Mouse (Mus musculus): Measurements from ENCODE around the gene Psg21. TPM values are rescaled to one million over a fixed set of nuclear protein-coding genes. Genes with fewer than 3 reads are reported as not detected.
"Not testable (repeated sequence)": the region's sequence is repeated elsewhere in the genome, so short reads cannot be mapped to it uniquely, and the experiment has no call there.

The Psg21 gene
- total RNA-seq (2021), result not detected

- not testable (repeated sequence) for DNase-seq
These were observed at the start of gene Psg21 for GRCm38 (mm10) chr7:18656625-18657024. Psg21 (minus strand) TSS chr7:18656725.

DNA sequence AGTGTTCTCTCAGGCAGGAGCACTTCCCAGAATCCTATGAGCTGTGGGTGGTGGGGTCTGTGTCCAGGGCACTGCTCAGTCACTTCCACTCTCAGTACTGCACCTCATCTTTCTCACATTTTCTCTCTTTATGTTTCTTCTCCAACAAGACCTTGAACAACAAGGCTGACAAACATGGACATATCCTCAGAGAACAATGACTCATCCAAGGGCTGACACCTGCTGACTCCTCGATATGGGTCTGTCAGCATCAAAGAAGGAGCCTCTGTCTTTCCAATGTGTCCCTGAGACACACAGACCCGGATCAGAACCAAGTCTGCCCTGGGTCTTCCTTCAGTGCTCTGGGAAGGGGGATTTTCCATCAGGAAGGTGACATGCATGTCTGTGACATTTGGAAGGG lies 29.6 kb upstream of the Psg21 start, which contains the start of gene Psg20:
Psg20 (minus strand) TSS at position 101 of the 400 bp plus-strand sequence.
- DNase-seq, result no peak

- no peak for DNase-seq
These were observed 29.1 kb upstream of the Psg21 start for GRCm38 (mm10) chr7:18685586-18685985.

GRCm38 (mm10) chr7:18679772-18680171 lies 23.2 kb upstream of the Psg21 start:
- peak; percentile 2 to 3 for DNase-seq

DNA sequence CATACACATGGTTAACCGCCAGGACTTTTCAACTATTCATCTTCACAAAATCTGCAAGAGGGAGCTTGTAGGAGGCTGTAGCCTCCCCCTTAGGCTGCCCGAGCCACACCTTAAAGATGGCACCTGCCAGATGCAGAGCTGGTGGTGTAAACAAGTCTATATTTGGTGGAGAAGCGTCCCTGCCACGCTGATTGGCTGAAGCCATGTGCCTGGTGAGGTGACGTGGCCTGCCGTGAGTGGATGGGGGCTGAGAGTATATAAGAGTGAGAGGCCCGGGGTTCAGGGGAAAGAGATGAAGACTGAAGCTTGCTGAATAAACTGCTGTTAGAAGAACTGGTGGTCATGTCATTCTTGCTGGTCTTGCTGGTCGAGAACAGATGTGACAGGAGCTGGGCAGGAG lies 29.6 kb downstream of the Psg21 start:
- DNase-seq, result not testable (repeated sequence)

DNA sequence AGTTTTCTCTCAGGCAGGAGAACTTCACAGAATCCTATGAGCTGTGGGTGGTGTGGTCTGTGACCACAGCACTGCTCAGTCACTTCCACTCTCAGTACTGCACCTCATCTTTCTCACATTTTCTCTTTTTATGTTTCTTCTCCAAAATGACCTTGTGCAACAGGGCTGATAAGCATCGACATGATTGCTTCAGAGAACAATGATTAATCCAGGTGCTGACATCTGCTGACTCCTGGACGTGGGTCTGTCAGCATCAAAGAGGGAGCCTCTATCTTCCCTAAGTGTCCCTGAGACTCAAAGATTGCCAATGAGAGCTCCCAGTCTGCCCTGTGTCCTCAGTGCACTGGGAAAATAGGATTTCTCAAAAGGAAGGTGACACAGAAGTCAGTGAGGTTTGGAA lies 40.1 kb downstream of the Psg21 start, which contains the start of gene Psg23:
Psg23 (minus strand) TSS at position 101 of the 400 bp plus-strand sequence.
- DNase-seq, result not testable (repeated sequence)

Other genes with a start within 250 kb of the Psg21 start
- gene Psg28, start 224.7 kb downstream of the Psg21 start, total RNA-seq (2021), result not detected
- gene Psg26, start 172.5 kb downstream of the Psg21 start, total RNA-seq (2021), result not detected
- not detected for gene Psg25, start 124.5 kb downstream of the Psg21 start, total RNA-seq (2021)
- gene Psg27, start 89.4 kb downstream of the Psg21 start, total RNA-seq (2021), result not detected
- not detected for gene Psg23, start 40.2 kb downstream of the Psg21 start, total RNA-seq (2021)
- gene Psg20, start 29.5 kb upstream of the Psg21 start, total RNA-seq (2021), result not detected
- not detected for gene Psg22, start 61.4 kb upstream of the Psg21 start, total RNA-seq (2021)
- gene Psg19, start 141.8 kb upstream of the Psg21 start, total RNA-seq (2021), result not detected
- not detected for gene Psg17, start 164.9 kb upstream of the Psg21 start, total RNA-seq (2021)
- 1 to 10 TPM; 2.1 TPM for gene Mill2, start 183.2 kb upstream of the Psg21 start, total RNA-seq (2021)
- gene Pglyrp1, start 214.6 kb upstream of the Psg21 start, total RNA-seq (2021), result 10 to 100 TPM; 13.6 to 21.1 TPM